Mouse (Mus musculus) macrophage (primary cell): ENCODE results near the gene Tsc22d4. TPM values are rescaled to one million over a fixed set of nuclear protein-coding genes. Genes with fewer than 3 reads are reported as not detected.
"Not testable (repeated sequence)": the region's sequence is repeated elsewhere in the genome, so short reads cannot be mapped to it uniquely, and the experiment has no call there.

ENCODE experiments used
- H3K27ac ChIP-seq: fragments of 350-480 bp; formaldehyde crosslinking; 2 replicates; pipeline ENCODE4 v1.9.0; 2021
- H3K36me3 ChIP-seq: fragments of 350-480 bp; formaldehyde crosslinking; 2 replicates; pipeline ENCODE4 v1.9.0; 2021; ENCODE audit errors: inconsistent target
- H3K4me3 ChIP-seq: fragments of 350-480 bp; formaldehyde crosslinking; 2 replicates; pipeline ENCODE4 v1.9.0; 2021; ENCODE audit errors: inconsistent target
- H3K79me2 ChIP-seq: fragments of 350-480 bp; formaldehyde crosslinking; 2 replicates; pipeline ENCODE4 v1.9.0; 2021; ENCODE audit errors: inconsistent target
- WGBS: methylation state at CpG from one replicate; pipeline ENCODE4 v1.1.7; 2026; ENCODE audit warnings: inconsistent platforms; ENCODE audit not compliant: missing documents; 5-methylcytosine and 5-hydroxymethylcytosine counted together
- polyA plus RNA-seq: library from polyadenylated mRNA; stranded (reverse); fragments of 250-400 nt; gene quantifications from 3 replicates; pipeline ENCODE4 v1.2.4, GENCODE M21; 2018; ENCODE audit warnings: inconsistent platforms

Tsc22d4 gene
- polyA plus RNA-seq, 1 experiment from 2014 or later, result 84.4 TPM

GRCm38 (mm10) chr5:137748130-137748770 is 2.7 kb downstream of the Tsc22d4 start:
- H3K79me2 ChIP-seq, result peaks cover 72% of the 10 kb centered on the region
- H3K27ac ChIP-seq, result peak overlapping the region; percentile 93
- peaks cover 28% of the 10 kb centered on the region for H3K36me3 ChIP-seq
- H3K4me3 ChIP-seq, result peak overlapping the region; percentile 83
- WGBS, result 0% methylated on average over 4 of the region's 5 CpGs

- peak overlapping the region; percentile 83 for H3K4me3 ChIP-seq
- peaks cover 83% of the 10 kb centered on the region for H3K79me2 ChIP-seq
- peaks cover 37% of the 10 kb centered on the region for H3K36me3 ChIP-seq
- peak overlapping the region; percentile 93 for H3K27ac ChIP-seq
- WGBS, result 8% methylated on average over 6 of the region's 6 CpGs
Measured at GRCm38 (mm10) chr5:137749196-137749836, 3.8 kb downstream of the Tsc22d4 start.

- H3K36me3 ChIP-seq, result peaks cover 38% of the 10 kb centered on the region
- 88% methylated on average over 1 of the region's 8 CpGs for WGBS
- peaks cover 86% of the 10 kb centered on the region for H3K79me2 ChIP-seq
- H3K27ac ChIP-seq, H3K4me3 ChIP-seq: not testable (repeated sequence)
Measured at GRCm38 (mm10) chr5:137750212-137750611, 4.7 kb downstream of the Tsc22d4 start.

GRCm38 (mm10) chr5:137751221-137751887 is 5.8 kb downstream of the Tsc22d4 start:
- Histone ChIP-seq H3K4me3 (no peak overlapping the region), H3K27ac (no peak overlapping the region), H3K79me2 (peaks cover 94% of the 10 kb centered on the region), H3K36me3 (peaks cover 41% of the 10 kb centered on the region)
- WGBS, result 94% methylated on average over 12 of the region's 13 CpGs

- Histone ChIP-seq H3K36me3 (peaks cover 41% of the 10 kb centered on the region), H3K27ac (no peak overlapping the region), H3K4me3 (no peak overlapping the region), H3K79me2 (peaks cover 94% of the 10 kb centered on the region)
- WGBS, result 98% methylated on average over 6 of the region's 6 CpGs
Measured at GRCm38 (mm10) chr5:137751988-137752387, 6.5 kb downstream of the Tsc22d4 start.

- H3K79me2 ChIP-seq, result peaks cover 94% of the 10 kb centered on the region
- WGBS, result 87% methylated on average over 10 of the region's 13 CpGs
- H3K36me3 ChIP-seq, result peaks cover 51% of the 10 kb centered on the region
- H3K27ac ChIP-seq, result no peak overlapping the region
- no peak overlapping the region for H3K4me3 ChIP-seq
Measured at GRCm38 (mm10) chr5:137753111-137753832, 7.7 kb downstream of the Tsc22d4 start.

- Histone ChIP-seq H3K36me3 (peaks cover 57% of the 10 kb centered on the region), H3K4me3 (no peak overlapping the region), H3K27ac (no peak overlapping the region), H3K79me2 (peaks cover 74% of the 10 kb centered on the region)
- 95% methylated on average over 5 of the region's 5 CpGs for WGBS
Measured at GRCm38 (mm10) chr5:137755425-137755824, 9.9 kb downstream of the Tsc22d4 start.

GRCm38 (mm10) chr5:137756106-137756505 is 10.6 kb downstream of the Tsc22d4 start:
- Histone ChIP-seq H3K79me2 (peaks cover 67% of the 10 kb centered on the region), H3K27ac (no peak overlapping the region), H3K36me3 (peaks cover 50% of the 10 kb centered on the region), H3K4me3 (no peak overlapping the region)
- WGBS, result 81% methylated on average over 3 of the region's 3 CpGs

- WGBS, result 57% methylated on average over 10 of the region's 10 CpGs
- peaks cover 40% of the 10 kb centered on the region for H3K36me3 ChIP-seq
- H3K4me3 ChIP-seq, result no peak overlapping the region
- H3K27ac ChIP-seq, result no peak overlapping the region
- H3K79me2 ChIP-seq, result peaks cover 58% of the 10 kb centered on the region
Measured at GRCm38 (mm10) chr5:137756882-137757661, 11.5 kb downstream of the Tsc22d4 start.

GRCm38 (mm10) chr5:137757887-137758286 is 12.4 kb downstream of the Tsc22d4 start:
- Histone ChIP-seq H3K27ac (no peak overlapping the region), H3K79me2 (peaks cover 49% of the 10 kb centered on the region), H3K36me3 (peaks cover 32% of the 10 kb centered on the region), H3K4me3 (no peak overlapping the region)
- WGBS, result 90% methylated on average over 5 of the region's 6 CpGs

- Histone ChIP-seq H3K36me3 (peaks cover 23% of the 10 kb centered on the region), H3K4me3 (no peak overlapping the region), H3K79me2 (peaks cover 38% of the 10 kb centered on the region), H3K27ac (no peak overlapping the region)
- 93% methylated on average over 19 of the region's 19 CpGs for WGBS
Measured at GRCm38 (mm10) chr5:137758921-137759534, 13.5 kb downstream of the Tsc22d4 start.

- H3K27ac ChIP-seq, result no peak overlapping the region
- H3K79me2 ChIP-seq, result peaks cover 32% of the 10 kb centered on the region; the same call in 1 of the 2 replicates
- H3K4me3 ChIP-seq, result no peak overlapping the region
- WGBS, result 64% methylated on average over 4 of the region's 4 CpGs
- H3K36me3 ChIP-seq, result peaks cover 21% of the 10 kb centered on the region
Measured at GRCm38 (mm10) chr5:137759971-137760412, 14.5 kb downstream of the Tsc22d4 start.

- 87% methylated on average over 9 of the region's 9 CpGs for WGBS
- Histone ChIP-seq H3K4me3 (no peak overlapping the region), H3K79me2 (no peaks in the 10 kb centered on the region), H3K27ac (no peak overlapping the region), H3K36me3 (no peaks in the 10 kb centered on the region)
Measured at GRCm38 (mm10) chr5:137764609-137765340, 19.2 kb downstream of the Tsc22d4 start.
